Comparison of ENCODE assay signal across 8 mouse cellular contexts in the genomic region with DNA sequence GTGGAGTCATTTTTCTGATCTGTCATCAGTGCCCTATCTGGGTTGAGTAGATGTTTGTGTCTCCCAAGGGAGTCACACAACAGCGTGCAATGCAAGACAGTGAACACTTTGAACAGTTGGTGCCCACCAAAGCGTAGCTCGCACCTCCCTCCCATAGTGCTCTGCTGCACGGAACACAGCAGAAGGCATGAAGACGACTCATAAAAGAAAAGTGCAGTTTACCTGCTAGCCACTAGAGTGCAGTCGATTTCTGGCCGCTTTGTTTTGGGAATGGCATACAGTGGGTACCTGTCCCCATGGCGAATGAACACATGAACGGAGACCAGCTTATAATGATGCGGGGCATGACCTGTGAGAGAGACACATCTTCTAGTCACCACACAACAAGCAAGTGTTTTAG. TPM values are rescaled to one million over a fixed set of nuclear protein-coding genes. Genes with fewer than 3 reads are reported as not detected.
A peak's percentile ranks its signal among the peaks of the same experiment; 100 is the strongest.
DNase-seq lines count a peak whose midpoint lies in the region; ATAC-seq and TF ChIP-seq lines count a peak whose summit lies in the region.

No protein-coding gene starts in this region.

- no peaks in the 10 kb centered on the region for H3K27me3 ChIP-seq in ES-Bruce4 (ENCODE audit: control insufficient read depth, insufficient read depth, low read length, poor library complexity, severe bottlenecking)
- H3K27me3 ChIP-seq in hindbrain, embryonic 10.5 days (ENCODE audit: insufficient read depth, poor library complexity, severe bottlenecking) = no peaks in the 10 kb centered on the region
- H3K27me3 ChIP-seq in limb, embryonic 13.5 days = no peaks in the 10 kb centered on the region
- no peaks in the 10 kb centered on the region for H3K27me3 ChIP-seq in neural tube, embryonic 15.5 days (replicated peaks)

- no peaks in the 10 kb centered on the region for H3K36me3 ChIP-seq in ES-Bruce4 (ENCODE audit: control insufficient read depth, insufficient read depth, low read length, poor library complexity, severe bottlenecking)
- H3K36me3 ChIP-seq in hindbrain, embryonic 10.5 days = peaks cover 25% of the 10 kb centered on the region
- H3K36me3 ChIP-seq in limb, embryonic 13.5 days = peaks cover 5% of the 10 kb centered on the region; the same call in 1 of the 2 replicates
- no peaks in the 10 kb centered on the region; the same call in 1 of the 2 replicates for H3K36me3 ChIP-seq in neural tube, embryonic 15.5 days

- no peak overlapping the region for H3K27ac ChIP-seq in ES-Bruce4 (ENCODE audit: insufficient read depth, low read length)
- H3K27ac ChIP-seq in hindbrain, embryonic 10.5 days = peak overlapping the region; percentile 29; the same call in 1 of the 2 replicates
- H3K27ac ChIP-seq in limb, embryonic 13.5 days = no peak overlapping the region
- H3K27ac ChIP-seq in neural tube, embryonic 15.5 days (replicated peaks) = peak overlapping the region; percentile 81

- peaks cover 3% of the 10 kb centered on the region for H3K4me1 ChIP-seq in ES-Bruce4 (ENCODE audit: control insufficient read depth, insufficient read depth, low read length)
- H3K4me1 ChIP-seq in hindbrain, embryonic 10.5 days (replicated peaks) = peaks cover 23% of the 10 kb centered on the region
- H3K4me1 ChIP-seq in limb, embryonic 13.5 days = peaks cover 20% of the 10 kb centered on the region
- peaks cover 30% of the 10 kb centered on the region for H3K4me1 ChIP-seq in neural tube, embryonic 15.5 days

- peak overlapping the region; percentile 12; the same call in 1 of the 2 replicates for H3K4me2 ChIP-seq in limb, embryonic 13.5 days (replicated peaks)
- peak overlapping the region; percentile 27 for H3K4me2 ChIP-seq in neural tube, embryonic 15.5 days

- 45% methylated on average over 10 of the region's 10 CpGs for WGBS in hindbrain, embryonic 10.5 days
- 36% methylated on average over 10 of the region's 10 CpGs for WGBS in limb, embryonic 13.5 days
- WGBS in neural tube, embryonic 15.5 days = 23% methylated on average over 10 of the region's 10 CpGs

- DNase-seq in kidney, adult 18-20 months = peak; percentile 11
- DNase-seq in kidney, adult 11 months = no peak
- peak; percentile 65 for DNase-seq in embryo, embryonic 10 days (ENCODE audit: low spot score)
- DNase-seq in hindbrain, embryonic 10.5 days (ENCODE audit: low spot score) = peak; percentile 47
- no peak for DNase-seq in ovary, postnatal 36 days (ENCODE audit: low spot score)

- peak; percentile 49 for TF ChIP-seq CTCF in ES-Bruce4 (IDR thresholded peaks at IDR 0.05; ENCODE audit: low read depth, low read length)

- no peak for TF ChIP-seq POLR2A in ES-Bruce4 (IDR thresholded peaks at IDR 0.05; ENCODE audit: insufficient read depth, low read length)

- H3K9me3 ChIP-seq in ES-Bruce4 (replicated peaks; ENCODE audit: control insufficient read depth, insufficient read depth, low read length, poor library complexity, severe bottlenecking) = no peaks in the 10 kb centered on the region
- H3K9me3 ChIP-seq in hindbrain, embryonic 10.5 days = peaks cover 4% of the 10 kb centered on the region; the same call in 1 of the 2 replicates
- 0 out of 2 replicates have a peak, but pooled peaks cover 7% of the 10 kb centered on the region for H3K9me3 ChIP-seq in limb, embryonic 13.5 days
- no peaks in the 10 kb centered on the region for H3K9me3 ChIP-seq in neural tube, embryonic 15.5 days (replicated peaks)

- H3K9ac ChIP-seq in ES-Bruce4 (ENCODE audit: low read depth, poor library complexity, severe bottlenecking) = no peak overlapping the region
- no peak overlapping the region for H3K9ac ChIP-seq in limb, embryonic 13.5 days
- no peak overlapping the region for H3K9ac ChIP-seq in neural tube, embryonic 15.5 days (replicated peaks)

- no peak for TF ChIP-seq EP300 in ES-Bruce4 (IDR thresholded peaks at IDR 0.05; ENCODE audit: insufficient read depth, low read depth, low read length)

- ATAC-seq in limb, embryonic 13.5 days (ENCODE audit: low FRiP score, low read depth) = peak; percentile 58
- peak; percentile 42 for ATAC-seq in neural tube, embryonic 15.5 days (ENCODE audit: low FRiP score)

- H3K4me3 ChIP-seq in ES-Bruce4 (ENCODE audit: low read depth, low read length) = no peak overlapping the region
- H3K4me3 ChIP-seq in hindbrain, embryonic 10.5 days = no peak overlapping the region
- H3K4me3 ChIP-seq in limb, embryonic 13.5 days = no peak overlapping the region
- H3K4me3 ChIP-seq in neural tube, embryonic 15.5 days (replicated peaks) = no peak overlapping the region

RNA-seq across cellular contexts. Expression of a gene that starts 53.6 kb away (rescaled TPM):
- polyA plus RNA-seq in ES-Bruce4 (2011; ENCODE audit: insufficient read depth, insufficient read length, low read depth, missing spikeins) = 7.1 and 7.2 TPM in 2 replicates
- 28.5 and 33.1 TPM in 2 replicates for polyA plus RNA-seq in hindbrain, embryonic 10.5 days (2016; fragmentation: Nextera tagmentation; extraction: Ambion mirVana)
- 26.3 and 28.7 TPM in 2 replicates for polyA plus RNA-seq in limb, embryonic 13.5 days (2015; fragmentation: Nextera tagmentation; extraction: Ambion mirVana)
- 24.8 and 25.6 TPM in 2 replicates for polyA plus RNA-seq in neural tube, embryonic 15.5 days (2015; fragmentation: Nextera tagmentation; extraction: Ambion mirVana)

Comparison
In these comparisons a context has a peak if more than half of its experiments do, and no peak if none do; other contexts are left out.
1. DNase-seq: peak in kidney, adult 18-20 months (single experiment), embryo, embryonic 10 days (single experiment) and hindbrain, embryonic 10.5 days (single experiment); none in kidney, adult 11 months (single experiment) and ovary, postnatal 36 days (single experiment).
2. H3K27ac ChIP-seq: peak in hindbrain, embryonic 10.5 days (single experiment) and neural tube, embryonic 15.5 days (single experiment); none in ES-Bruce4 (single experiment) and limb, embryonic 13.5 days (single experiment).